Mouse (Mus musculus) embryo, embryonic 9.5 days (tissue): ENCODE measurements at regions not wholly inside any gene's neighbourhood (a gene's known extent, or its start where the extent isn't known, plus 50 kb on each side); places are given as distances from the start of the nearest gene placed in this dataset.
A peak's percentile ranks its signal among the peaks of the same experiment; 100 is the strongest.

Source experiments
- DNase-seq: peaks from one replicate; pipeline ENCODE4 v3.0.0-alpha.2; 2017; ENCODE audit errors: extremely low spot score

- DNase-seq, result no peak
Measured at GRCm38 (mm10) chr11:21478191-21478590, 93.8 kb upstream of the Wdpcp start.

- DNase-seq, result no peak
Measured at GRCm38 (mm10) chr11:21470711-21471110, 99.7 kb upstream of the Ugp2 start.

GRCm38 (mm10) chr11:21468465-21468864, 97.5 kb upstream of the Ugp2 start:
- peak; percentile 8 for DNase-seq

GRCm38 (mm10) chr11:21460011-21460410, 89.0 kb upstream of the Ugp2 start:
- DNase-seq, result no peak

- DNase-seq, result no peak
Measured at GRCm38 (mm10) chr11:21453308-21454106, 82.5 kb upstream of the Ugp2 start.

GRCm38 (mm10) chr11:21433726-21434125, 62.7 kb upstream of the Ugp2 start:
- DNase-seq, result no peak

GRCm38 (mm10) chr11:21430021-21430420, 59.0 kb upstream of the Ugp2 start:
- DNase-seq, result no peak

- DNase-seq, result no peak
Measured at GRCm38 (mm10) chr11:21428749-21429148, 57.7 kb upstream of the Ugp2 start.

- DNase-seq, result no peak
Measured at GRCm38 (mm10) chr11:21428013-21428317, 57.0 kb upstream of the Ugp2 start.

- DNase-seq, result no peak
Measured at GRCm38 (mm10) chr11:21427291-21428012, 56.5 kb upstream of the Ugp2 start.

GRCm38 (mm10) chr11:21425480-21426101, 54.6 kb upstream of the Ugp2 start:
- no peak for DNase-seq

- DNase-seq, result no peak
Measured at GRCm38 (mm10) chr11:21424345-21424744, 53.3 kb upstream of the Ugp2 start.

GRCm38 (mm10) chr11:21422281-21422878, 51.4 kb upstream of the Ugp2 start:
- DNase-seq, result no peak
